Mouse (Mus musculus): ENCODE measurements around the gene Ackr3.

Gene Ackr3

GRCm38 (mm10) chr1:90231591-90232490 lies 28.1 kb downstream of the Ackr3 start:
- DNase-seq: no peak

GRCm38 (mm10) chr1:90232491-90232885 lies 28.7 kb downstream of the Ackr3 start:
- no peak for DNase-seq

- peak; percentile 24 for DNase-seq
These were observed 30.9 kb downstream of the Ackr3 start for GRCm38 (mm10) chr1:90234620-90235054.

- no peak for DNase-seq
These were observed 32.9 kb downstream of the Ackr3 start for GRCm38 (mm10) chr1:90236640-90237039.

- DNase-seq: no peak
These were observed 34.5 kb downstream of the Ackr3 start for GRCm38 (mm10) chr1:90238095-90238888.

GRCm38 (mm10) chr1:90239336-90240225 lies 35.8 kb downstream of the Ackr3 start:
- no peak for DNase-seq

GRCm38 (mm10) chr1:90240287-90240686 lies 36.5 kb downstream of the Ackr3 start:
- no peak for DNase-seq

GRCm38 (mm10) chr1:90242444-90242989 lies 38.7 kb downstream of the Ackr3 start:
- DNase-seq: no peak

GRCm38 (mm10) chr1:90244537-90244936 lies 40.8 kb downstream of the Ackr3 start:
- no peak for DNase-seq

- no peak for DNase-seq
These were observed 41.8 kb downstream of the Ackr3 start for GRCm38 (mm10) chr1:90245533-90245932.

- no peak for DNase-seq
These were observed 42.3 kb downstream of the Ackr3 start for GRCm38 (mm10) chr1:90246035-90246434.

- DNase-seq: no peak
These were observed 43.0 kb downstream of the Ackr3 start for GRCm38 (mm10) chr1:90246800-90247199.

- DNase-seq: no peak
These were observed 43.5 kb downstream of the Ackr3 start for GRCm38 (mm10) chr1:90247234-90247633.

- no peak for DNase-seq
These were observed 44.2 kb downstream of the Ackr3 start for GRCm38 (mm10) chr1:90247756-90248541.

- DNase-seq: no peak
These were observed 45.4 kb downstream of the Ackr3 start for GRCm38 (mm10) chr1:90248966-90249735.

GRCm38 (mm10) chr1:90250419-90250818 lies 46.6 kb downstream of the Ackr3 start:
- DNase-seq: no peak

- DNase-seq: no peak
These were observed 47.4 kb downstream of the Ackr3 start for GRCm38 (mm10) chr1:90251156-90251555.

GRCm38 (mm10) chr1:90253465-90253864 lies 49.7 kb downstream of the Ackr3 start:
- DNase-seq: no peak

GRCm38 (mm10) chr1:90258253-90258887 lies 54.6 kb downstream of the Ackr3 start:
- no peak for DNase-seq
